Mouse (Mus musculus) NIH3T3 (cell line): ENCODE results near the gene Tmem266.

Experiments
- DNase-seq: peaks from one replicate; pipeline ENCODE4 v3.0.0-alpha.2; 2012; ENCODE audit warnings: low read depth

Tmem266 gene

DNA sequence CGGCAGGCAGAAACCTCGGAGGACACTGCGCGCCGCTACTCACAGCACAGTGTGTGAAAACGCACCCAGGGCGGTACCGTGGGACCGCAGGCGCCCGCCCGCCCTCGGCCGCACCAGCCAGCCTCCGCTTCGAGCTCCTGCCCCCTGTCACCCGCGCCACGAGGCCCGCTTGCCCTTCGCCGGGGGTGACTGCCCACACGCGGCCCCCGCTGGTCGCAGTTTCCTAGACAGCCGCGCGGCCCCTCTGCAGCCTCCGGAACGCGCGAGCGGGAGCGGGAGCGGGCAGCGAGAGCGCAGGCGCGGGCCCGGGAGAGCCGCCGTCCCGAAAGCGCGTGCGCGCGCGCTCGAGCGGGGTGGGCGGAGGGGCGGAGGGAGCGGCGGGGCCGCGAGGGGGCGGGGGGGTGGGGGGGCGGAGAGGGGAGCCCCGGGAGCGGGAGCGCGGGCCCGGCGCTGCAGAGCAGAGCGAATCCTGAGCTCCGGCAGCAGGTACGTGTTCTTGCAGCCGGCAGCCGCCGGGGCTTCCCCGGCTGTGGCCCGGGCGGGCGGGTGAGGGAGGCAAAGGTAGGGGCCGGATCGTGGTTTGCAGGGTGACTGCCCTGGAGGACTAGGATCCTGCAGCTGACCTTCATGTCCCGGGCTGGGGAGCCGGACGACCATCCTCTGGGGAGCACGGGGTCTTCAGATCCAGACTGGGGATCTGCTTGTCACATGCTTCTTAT lies at the start of gene Tmem266, which contains the start of gene Nrg4:
Gene Tmem266 (plus strand): TSS at position 399 of the 719 bp plus-strand sequence.
Gene Nrg4 (minus strand): TSS at position 330 of the 719 bp plus-strand sequence.
- DNase-seq, result peak; percentile 67

DNA sequence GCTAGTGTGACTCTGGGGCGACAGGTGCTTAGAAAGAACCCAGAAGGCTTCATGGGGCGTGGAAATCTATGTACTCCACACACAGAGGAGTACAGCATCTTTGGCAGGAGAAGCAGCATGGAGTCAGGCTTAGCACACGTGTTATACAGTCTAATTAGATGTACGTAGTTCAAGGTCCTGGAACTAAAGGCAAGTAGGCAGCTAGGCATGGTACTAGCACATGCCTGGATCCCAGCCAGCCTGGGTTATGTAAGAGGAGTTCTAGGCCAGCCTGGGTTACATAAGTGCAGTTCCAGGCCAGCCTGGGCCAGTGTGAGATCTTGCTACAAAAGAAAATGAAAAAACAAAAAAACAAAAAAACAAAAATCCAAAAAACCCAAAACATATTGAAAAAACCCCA lies 49.2 kb upstream of the Tmem266 start:
- no peak for DNase-seq

DNA sequence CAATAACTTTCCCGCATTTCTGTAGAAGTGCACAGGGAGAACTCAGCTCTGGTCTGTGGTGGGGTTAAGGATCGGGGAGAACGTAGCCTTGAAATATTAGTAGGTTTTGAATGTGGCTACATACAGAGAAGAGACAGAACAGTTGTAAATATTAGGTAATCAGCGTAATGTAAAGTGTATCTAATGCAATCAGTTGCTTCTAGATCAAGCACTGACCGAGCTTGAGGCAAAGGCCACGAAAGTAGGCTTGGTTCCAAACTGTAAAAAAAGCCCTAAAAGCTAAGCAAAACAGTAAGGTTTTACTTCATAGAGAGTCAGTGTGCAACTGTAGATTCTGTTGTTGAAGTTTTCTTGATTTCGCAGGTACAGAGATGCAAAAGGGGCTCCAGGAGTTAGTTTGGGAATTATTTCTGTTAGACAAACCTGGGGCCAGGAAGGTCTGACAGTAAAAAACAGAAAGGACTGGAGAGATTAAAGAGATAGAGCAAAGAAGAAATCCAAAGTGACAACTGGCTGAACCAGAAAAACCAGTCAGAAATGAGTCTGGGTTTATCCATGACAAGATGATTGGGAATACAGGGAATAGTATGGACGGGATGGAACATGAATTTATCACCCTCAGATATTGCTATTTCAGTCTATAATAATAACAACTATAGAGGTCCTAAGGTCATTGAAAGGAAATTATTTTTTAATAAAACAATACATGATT lies 47.4 kb upstream of the Tmem266 start:
- no peak for DNase-seq

DNA sequence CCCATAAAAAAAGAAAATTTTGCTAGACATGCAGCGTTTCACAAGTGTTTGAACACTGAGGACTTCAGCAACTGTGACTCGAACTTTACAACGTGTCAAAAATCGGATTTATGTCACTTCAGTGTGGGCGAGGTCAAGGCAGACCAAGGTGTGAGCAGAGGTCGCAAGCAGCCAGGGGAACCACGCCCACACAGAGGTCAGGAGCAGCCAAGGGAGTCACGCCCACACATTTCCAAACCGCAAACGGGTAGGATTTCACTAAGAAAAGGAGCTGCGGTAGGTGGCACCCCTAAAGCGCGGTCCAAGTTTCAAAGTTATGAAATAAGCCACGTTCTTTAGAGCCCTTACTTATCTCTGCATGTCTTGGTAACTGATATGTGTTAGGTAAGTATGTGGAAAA lies 43.2 kb upstream of the Tmem266 start:
- peak; percentile 10 for DNase-seq

DNA sequence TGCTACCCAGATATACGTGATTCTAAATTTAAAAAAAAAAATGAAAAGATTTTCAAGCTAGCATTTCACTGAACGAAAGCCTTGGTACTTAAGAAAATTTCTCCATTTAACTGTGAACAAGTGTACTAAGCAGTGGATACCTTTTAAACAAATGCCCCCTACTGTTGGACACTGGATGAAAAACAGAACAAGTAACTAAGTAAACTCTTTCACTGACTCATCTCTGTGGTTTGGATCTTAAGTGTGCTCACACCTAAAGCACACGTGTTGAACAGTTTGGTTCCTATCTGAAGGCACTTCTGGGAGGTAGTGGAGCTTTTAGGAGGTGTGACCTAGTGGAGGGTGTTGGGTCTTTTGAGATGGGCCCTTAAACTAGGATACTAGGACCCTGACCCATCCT lies 41.5 kb upstream of the Tmem266 start:
- peak; percentile 30 for DNase-seq

DNA sequence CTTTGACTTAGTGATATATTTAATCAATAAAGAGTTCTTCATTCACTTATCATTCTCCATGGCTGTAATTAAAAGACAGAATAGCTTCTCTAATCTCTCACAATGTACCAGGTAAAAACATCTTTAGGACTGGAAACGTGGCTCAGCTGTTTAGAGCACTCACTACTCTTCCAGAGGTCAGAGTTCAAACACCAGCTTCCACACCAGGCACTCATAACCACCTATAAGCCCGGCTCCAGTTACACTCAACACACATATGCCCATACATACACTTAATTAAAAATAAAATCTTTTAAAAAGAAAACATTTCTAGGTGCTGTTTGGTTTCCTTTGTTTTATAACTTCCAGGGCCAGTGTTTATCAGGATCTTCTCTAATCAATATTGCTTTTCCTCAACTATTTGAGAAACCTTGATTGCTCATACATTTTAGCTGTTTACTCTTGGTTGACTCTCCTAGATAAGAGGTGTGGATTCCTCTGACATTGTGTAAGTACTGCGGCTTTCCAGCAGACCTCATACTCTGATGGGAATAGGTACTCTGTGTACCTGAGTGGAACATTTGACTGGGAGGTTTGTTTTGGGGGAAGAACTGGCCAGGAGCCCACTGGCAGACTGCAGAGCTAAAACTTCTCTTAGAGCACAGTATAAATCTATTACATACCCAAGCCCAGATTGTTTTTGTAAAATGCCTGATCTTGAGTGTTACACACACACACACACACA lies 37.1 kb upstream of the Tmem266 start:
- no peak for DNase-seq

DNA sequence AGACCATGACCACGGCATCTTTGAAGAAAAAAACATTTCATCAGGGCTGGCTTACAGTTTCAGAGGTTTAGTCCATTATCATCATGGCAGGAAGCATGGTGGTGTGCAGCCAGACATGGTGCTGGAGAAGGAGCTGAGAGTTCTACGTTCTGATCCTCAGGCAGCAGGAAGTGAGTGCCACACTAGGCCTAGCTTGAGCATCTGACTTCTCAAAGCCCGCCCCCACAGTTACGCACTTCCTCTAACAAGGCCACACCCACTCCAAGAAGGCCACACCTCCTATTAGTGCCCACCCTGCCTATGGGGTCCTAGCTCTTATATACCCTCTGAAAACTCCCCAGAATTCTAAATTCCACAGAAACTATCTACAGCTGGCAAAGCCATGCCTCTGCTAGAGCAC lies 34.7 kb upstream of the Tmem266 start:
- DNase-seq, result no peak

DNA sequence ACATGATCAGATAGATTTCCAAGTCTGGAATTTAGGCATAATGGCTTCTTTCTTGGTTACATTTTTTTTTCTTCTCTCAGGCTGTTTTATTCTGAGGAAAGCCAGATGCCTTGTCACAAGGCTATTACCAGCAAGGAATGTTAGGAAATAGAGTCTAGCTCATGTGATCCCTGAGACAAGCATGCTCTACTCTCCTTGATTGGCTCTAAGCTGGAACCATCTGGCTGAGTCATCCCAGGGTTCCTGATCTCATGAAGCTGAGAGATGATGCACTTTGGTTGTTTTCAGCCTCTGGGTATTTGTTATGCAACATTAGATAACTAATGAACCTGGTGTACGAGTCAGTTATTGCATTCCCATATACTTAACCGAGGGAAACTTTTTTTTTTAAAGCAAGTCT lies 30.5 kb upstream of the Tmem266 start:
- DNase-seq, result peak; percentile 62

DNA sequence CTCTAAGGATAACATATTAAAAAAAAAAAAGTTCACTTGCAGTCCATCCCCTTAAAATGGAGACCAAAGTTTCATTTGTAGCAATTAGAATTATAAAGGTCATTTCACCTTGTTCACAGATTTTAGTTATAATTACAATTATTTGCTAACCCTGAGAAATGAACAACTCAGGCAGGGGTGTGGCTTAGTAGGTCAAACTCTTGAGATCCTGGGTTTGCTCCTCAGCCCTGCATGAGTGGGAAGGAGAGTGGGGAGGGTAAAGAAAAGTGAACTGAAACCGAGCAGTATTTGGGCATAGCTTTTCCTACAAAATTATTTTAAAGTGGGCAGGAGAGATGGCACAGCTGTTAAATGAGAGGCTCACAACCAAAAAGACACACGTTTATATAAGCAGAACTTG lies 19.6 kb upstream of the Tmem266 start:
- DNase-seq, result no peak

DNA sequence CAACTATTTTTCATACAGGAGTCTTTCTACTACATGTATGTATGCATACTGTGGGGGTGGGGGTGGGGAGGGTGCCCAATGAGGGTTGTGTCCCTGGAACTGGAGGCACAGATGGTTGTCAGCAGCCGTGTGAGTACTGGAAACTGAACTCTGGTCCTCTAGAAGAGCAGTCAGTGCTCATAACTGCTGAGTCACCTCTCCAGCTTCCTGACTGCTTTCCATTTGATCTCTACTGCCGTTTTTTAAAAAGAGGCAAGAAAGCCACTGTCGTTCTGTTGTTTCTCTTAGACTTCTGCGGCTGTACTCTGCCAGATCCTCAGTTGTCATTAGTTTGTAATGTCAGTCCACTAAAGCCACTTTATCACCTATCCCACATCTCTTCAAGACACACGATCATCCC lies 19.2 kb upstream of the Tmem266 start:
- no peak for DNase-seq

DNA sequence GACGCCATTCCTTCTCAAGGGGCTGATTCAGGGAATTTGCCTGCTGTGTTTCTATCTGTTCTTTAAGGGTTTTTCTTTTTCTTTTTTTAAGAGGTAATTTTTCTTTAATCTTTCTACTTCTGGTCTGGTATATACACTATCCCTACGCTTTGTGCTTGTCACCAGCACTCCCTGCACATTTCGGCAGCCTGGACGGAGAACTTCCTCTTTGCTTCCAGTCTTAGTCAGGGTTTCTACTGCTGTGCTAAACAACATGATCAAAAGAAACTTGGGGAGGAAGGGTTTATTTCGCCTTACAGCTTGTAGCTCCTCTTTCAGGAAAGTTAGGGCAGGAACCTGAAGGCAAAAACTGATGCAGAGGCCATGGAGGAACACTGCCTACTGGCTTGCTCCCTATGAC lies 18.3 kb upstream of the Tmem266 start:
- DNase-seq, result no peak

DNA sequence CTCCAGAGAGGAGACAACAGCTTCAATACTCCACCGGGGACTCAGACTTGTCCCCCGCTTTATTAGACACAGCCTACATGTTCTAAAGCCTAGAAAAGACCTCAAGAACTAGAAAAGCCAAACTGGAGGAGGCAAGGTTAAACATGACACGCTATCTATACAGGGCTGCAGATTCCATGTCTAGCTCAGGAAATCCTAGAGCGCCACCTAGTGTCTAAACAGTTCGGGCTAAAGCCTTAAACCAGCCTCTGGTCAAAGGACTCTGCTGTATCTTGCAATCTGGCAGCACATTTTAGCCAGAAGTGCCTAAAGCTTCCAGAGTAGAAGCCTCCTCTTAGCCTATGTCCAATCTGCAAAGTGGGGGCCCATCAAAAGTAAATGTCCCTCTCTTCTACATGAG lies 15.2 kb upstream of the Tmem266 start:
- DNase-seq, result peak; percentile 88

DNA sequence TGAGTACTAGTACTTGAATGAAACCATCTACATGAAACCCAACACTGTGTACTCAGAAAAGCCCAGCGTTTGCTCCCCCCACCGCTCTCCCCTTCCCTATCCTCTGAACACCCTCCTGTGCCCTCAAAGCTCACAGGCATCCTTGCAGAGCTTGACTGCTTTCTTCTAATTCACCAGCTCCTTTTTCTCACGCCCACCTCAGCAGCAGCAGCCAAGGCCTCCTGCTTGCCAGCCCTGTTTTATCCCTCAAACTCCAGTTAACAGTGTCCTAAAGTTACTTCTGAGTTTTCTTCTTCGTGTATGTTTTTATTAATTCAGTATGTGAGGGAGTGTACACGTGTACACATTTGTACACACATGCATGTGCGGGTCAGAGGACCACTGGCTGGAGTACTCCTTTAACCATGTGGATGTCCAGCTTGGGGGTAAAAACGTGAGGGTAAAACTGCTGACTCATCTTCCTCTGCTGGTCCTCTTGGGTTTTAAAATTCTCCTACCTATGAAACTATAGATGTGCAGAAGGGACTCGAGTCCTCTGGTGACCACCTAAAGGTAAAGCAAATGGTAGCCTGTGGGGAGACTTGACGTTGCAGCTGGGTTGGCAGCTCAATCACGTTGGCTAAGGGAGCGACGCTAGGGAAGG lies 13.0 kb upstream of the Tmem266 start:
- DNase-seq, result no peak

DNA sequence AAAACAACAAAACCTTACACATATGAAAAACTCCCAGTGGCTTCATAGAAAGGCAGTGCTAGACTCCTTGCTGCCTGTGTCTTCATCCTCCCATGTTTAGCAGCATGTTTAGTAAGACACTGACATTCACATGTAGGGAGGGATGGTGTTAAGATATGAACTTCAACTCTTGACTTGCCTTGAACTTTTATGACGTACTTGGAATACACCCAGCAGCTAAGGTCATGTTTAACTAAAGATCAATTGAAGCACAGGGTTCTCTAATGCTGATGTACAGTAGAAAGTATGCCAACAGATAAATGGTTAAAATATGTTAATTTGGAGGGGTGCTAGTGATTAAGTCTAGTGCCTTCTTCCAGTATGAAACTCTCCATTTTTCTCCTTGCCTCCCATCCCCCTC lies 4.1 kb upstream of the Tmem266 start:
- no peak for DNase-seq

DNA sequence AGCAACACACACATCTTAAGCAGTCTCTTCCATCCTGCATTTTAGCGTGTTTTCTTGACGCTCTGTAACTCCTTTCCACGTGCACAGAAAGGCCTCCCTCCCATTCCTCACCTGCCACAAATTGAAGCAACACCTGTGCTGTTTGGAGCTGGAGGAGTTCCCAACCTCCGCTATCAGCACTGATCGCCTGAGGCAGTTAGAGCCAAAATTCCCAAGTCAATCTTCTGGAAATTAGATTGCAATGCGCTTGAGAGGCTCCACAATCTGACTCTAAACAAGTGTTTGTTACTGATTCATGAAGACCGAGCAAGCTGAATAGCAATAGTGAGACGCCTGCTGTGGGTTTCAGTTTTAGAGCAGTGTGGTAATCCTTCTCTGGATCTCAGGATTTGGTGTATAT lies 2.6 kb upstream of the Tmem266 start:
- DNase-seq, result no peak

DNA sequence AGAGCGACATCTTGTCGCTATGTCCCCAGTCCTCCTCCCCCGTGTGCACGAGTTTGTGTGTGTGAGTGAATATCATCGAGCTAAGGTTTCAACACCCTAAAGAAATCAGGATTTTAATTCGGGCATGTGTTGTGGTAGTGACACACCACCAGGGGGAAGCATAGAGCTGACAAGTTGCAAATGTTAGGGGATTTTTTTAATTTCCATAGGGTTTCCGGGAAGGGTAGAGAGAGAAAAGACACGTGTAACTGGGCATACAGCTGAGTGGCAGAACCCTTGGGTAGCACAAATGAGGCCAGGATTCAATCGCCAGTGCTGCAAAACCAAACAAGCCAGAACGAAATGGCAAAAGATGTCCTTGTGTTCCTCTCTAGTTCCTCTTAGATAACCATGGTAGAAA lies 2.2 kb upstream of the Tmem266 start:
- no peak for DNase-seq

DNA sequence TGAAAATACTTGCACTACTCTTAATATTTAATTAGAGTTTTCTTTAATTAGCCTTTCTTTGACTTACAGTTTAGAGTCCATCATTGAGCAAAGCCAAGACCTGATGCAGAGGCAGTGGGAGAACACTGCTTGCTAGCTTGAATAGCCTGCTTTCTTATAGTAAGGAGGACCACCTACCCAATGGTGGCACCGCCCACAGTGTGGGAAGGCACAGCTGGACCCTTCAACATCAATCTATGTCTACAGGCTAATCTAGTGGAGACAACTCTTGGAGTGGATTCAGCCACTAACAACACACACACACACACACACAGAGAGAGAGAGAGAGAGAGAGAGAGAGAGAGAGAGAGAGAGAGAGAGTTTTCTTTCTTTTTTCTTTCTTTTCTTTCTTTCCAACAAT lies 1.7 kb upstream of the Tmem266 start:
- DNase-seq, result no peak

DNA sequence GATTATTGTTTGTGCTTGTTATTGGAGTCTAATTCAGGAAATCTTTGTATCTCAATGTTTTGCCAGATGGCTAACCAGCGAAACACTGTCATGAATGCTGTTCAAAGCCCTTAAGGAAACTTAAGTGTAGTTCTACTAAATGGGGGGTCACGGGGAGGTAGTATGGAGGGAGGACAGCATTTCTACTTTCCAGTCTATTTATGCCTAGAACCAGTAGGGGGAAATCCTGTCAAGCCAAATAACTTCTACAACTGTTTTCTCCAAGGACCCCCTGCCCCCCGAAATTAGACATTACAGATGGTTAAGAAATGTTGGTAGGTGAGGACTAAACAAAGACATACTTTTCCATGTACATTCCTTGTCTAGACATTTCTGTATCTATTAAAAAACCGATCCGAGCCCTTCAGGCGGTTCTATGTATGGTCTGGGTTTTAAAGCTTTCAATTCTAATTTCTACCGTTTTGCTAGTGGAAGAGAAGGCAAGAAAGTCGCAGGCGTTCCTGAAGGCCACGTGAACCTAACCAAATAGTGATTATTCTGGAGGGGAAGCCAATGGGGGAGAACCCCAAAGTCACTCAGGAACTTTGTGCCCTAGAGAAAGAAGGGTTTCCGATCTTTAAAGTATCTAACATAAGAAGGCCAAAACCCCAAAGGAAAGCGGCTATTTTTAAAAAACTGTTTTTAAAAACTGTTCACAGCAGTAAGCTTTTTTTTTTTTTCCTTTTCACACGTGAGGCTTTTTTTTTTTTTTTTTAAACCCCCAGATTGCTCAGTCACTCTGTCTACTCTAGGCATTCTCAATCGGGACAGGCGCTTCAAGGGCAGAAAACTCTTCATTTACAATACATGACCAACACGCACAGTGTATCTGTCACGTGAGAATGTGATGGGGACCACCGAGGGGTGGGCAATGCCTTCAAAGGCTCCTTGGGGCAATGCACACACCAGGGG lies 874 bp upstream of the Tmem266 start:
- DNase-seq, result no peak

DNA sequence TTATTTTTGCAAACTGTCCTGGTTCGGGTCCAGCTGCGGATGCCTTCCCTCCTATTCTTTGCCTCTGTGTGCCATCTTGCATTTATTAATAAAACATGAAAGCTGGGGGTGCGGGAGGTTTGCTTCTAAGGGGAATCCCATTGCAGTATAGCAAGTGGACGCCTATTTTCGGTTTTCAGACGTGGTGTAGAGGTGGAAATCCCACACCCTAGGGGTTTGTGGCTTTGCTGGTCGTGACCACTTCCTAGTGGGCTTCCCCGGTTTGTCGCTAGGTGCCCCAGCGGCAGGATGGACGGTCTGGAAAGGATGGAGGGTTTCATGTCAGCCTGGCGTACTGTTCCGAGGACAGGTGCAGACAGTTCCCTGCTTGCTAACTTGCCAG lies 512 bp downstream of the Tmem266 start:
- peak; percentile 11 for DNase-seq

DNA sequence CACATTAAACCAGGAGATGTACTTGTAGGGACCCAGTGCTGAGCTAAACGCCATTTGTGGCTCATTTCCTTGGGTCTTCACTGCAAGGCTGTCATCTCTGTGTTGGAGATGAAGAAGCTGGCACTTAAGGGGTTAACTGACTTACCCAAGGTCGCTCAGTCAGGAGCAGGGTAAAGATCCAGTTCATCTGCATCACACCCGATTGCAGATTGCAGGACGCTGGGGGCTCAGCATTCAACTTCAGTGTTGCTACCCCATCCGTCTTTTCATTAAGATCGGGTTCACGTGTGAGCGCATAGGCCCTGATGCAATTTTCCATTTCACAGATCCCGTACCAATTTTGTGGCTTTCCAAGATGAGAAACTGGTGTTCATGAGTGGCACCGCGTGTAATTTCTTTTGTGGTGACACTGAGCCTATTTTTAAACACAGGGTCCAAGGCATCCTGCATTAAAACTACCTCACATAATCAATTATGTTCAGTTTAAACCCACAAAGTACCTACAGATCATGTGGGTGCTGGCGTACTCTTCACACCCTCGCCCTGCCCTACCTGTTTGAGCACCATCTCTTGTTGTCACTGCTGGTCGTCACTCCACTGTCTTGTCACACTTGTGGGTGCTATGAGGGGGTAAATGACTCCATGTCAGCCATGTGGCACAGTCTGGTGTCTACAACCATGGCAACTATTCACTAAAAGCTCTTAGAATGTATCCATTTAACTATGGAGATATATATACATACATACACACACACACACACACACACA lies 1.6 kb downstream of the Tmem266 start:
- no peak for DNase-seq

DNA sequence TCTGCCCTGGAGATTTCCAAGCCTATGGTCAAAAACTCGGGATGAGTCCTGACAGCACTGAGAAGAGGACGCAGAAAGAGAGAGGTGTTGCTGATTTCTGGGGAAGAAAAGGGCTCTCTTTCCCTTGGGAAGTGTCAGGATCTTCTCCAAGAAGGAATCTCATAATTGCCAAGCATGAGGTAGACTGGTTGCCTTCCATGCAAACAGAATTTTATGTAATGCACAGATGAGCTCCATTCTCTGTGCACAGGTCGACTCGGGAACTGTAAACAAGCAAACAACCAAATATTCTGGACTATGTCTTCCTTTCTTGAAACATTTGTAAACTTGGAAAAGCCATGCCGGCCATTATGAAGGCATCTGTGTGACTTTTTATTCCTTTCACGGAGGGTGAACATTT lies 2.7 kb downstream of the Tmem266 start:
- no peak for DNase-seq
